Mouse (Mus musculus) activated CD4-positive, CD25-positive, alpha-beta regulatory T cell, adult 4 months (primary cell): ENCODE measurements around the gene Sfxn5. TPM values are rescaled to one million over a fixed set of nuclear protein-coding genes. Genes with fewer than 3 reads are reported as not detected.

ENCODE experiments used
- ATAC-seq: one replicate; pipeline ENCODE4 v1.8.0; 2017
- polyA plus RNA-seq, 2 experiments: library from polyadenylated mRNA; unstranded; fragments of 100-300 nt; shearing (Covaris generic); gene quantifications; one replicate each; pipeline ENCODE4 v1.2.1; 2017

The Sfxn5 gene
- polyA plus RNA-seq, 2 experiments from 2014 or later = 1.5 to 1.8 TPM

GRCm38 (mm10) chr6:85286283-85287047 lies 46.8 kb downstream of the Sfxn5 start:
- ATAC-seq = no peak

GRCm38 (mm10) chr6:85280871-85281270 lies 52.4 kb downstream of the Sfxn5 start:
- no peak for ATAC-seq

GRCm38 (mm10) chr6:85276571-85276970 lies 56.7 kb downstream of the Sfxn5 start:
- no peak for ATAC-seq

- ATAC-seq = no peak
These were observed 60.8 kb downstream of the Sfxn5 start for GRCm38 (mm10) chr6:85272436-85272835.

DNA sequence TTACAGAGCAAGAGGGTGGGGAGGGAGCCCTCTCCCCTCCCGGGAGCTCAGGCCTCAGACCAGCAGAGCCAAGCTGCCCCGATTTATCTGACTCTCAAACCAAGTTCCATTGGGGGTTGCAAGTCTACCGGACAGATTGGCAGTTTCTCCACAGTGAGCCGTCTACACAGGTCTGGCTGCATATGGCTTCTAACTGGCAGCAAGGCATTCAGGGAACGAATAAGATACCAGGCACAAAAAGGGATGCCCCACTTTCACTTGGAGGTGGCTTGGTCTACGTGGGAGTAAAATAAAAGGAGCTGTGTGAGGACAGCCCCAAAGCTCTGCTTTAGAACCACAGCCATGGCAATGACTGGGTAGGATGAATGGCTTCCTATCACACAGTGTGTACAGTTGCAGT lies 67.2 kb downstream of the Sfxn5 start:
- no peak for ATAC-seq

DNA sequence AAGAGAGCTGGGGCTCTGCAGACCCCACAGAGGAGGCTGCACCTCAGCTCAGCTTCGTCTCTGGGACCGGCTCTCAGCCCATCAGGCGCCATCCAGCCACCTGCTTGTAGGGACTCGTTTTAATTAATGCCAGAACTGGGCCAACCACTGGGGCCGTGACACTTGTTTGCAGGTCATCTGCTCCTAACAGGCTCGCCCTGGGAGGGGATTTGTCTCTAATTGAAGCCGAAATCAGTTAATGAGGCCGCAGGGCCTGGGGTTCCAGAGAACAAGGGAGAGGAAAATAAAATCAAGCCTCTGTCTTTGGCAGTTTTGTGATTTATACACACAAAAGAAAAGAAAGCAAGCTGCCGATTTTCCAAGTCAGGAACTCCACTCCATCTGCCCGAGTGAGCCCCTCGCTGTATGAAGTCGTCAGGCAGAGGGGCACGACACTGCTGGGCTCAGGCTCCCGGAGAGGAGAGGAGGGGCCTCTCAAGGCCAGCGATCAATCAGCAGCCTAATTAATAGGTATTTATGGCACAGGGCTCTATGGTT lies 68.2 kb downstream of the Sfxn5 start:
- ATAC-seq = no peak

- no peak for ATAC-seq
These were observed 70.2 kb downstream of the Sfxn5 start for GRCm38 (mm10) chr6:85262865-85263515.

GRCm38 (mm10) chr6:85259094-85259630 lies 74.1 kb downstream of the Sfxn5 start:
- ATAC-seq = no peak

DNA sequence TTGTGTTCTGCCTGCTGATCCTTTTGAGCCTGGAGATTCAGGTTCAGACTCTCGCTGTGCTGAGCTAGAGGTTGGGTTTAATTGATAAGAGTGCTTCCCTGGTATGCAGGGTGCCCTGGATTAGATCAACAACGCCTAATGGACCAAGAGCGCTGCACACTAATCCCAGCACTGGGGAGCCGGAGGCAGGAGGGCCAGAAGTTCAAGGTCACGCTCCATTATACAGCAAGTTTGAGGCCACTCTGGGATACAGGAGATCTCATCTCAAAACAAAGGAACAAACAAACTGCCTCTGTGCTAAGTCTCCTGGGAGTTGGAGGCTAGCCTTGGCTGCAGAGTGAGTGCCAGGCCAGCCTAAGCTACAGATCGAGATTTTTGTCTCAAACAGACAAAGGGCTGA lies 77.6 kb downstream of the Sfxn5 start:
- ATAC-seq = no peak

DNA sequence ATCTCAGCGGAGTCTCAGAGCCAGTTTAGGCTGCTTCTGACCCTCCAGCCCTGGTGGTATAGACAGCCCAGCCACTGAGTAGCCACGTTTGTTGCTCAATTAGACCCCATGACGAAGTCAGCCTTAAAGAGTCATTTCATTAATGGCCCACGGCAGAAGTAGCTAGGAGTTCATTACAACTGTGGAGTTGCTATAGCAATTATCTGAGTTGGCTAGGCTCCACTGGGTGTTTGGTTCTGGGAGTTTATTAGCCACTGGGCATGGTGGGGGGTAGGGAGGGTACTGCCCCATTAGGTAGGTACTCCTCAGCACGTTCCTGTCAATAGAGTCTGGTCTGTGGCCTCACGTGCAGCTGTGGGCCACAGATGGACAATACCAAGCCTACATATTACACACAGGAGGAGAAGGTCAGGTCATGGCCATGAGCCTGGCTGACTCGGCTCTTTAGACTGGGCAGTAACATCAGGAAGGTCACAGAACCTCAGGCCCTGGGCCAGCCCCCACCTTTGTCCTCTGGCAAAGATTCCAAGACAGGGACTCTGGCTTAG lies 79.2 kb downstream of the Sfxn5 start:
- ATAC-seq = no peak

GRCm38 (mm10) chr6:85253275-85253674 lies 79.9 kb downstream of the Sfxn5 start:
- ATAC-seq = no peak

DNA sequence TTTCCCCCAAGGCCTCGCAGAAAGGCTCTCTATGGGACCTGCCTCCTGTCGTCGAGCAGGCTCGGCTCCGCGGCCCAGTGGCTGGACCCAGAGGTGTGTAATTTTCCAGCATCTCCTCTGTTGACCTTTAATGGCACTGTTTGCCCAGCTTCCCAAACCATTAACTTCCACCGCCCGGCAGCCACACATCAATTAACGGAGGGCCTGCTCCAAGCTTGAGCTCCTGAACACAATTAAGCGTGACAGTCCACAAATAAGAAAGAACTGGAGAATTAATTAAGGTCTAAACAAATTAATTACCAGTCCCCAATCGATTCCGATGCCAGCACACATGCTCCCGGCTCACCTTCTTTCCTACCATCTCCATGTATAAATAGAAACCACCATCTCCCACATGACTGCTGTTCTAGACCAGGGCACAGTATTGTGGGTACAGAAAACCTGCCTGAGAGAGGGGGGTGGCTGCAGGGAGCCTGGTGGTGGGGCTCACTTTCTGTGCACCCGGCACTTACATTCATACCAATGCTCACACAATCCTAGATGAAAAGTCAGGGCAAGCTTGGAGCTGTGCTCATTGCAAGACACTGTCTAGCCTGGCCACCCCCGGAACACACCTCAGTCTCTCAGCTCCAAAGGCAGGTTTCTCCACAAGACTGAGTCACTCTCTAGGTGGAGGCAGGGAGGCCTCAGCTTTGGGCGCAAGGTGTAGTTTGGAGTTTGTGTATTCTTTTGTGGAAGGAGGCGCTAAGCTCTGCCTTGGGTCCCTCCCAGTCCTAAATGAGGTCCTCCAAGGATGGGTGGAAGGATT lies 80.8 kb downstream of the Sfxn5 start:
- ATAC-seq = no peak

GRCm38 (mm10) chr6:85250811-85251241 lies 82.4 kb downstream of the Sfxn5 start:
- ATAC-seq = no peak

DNA sequence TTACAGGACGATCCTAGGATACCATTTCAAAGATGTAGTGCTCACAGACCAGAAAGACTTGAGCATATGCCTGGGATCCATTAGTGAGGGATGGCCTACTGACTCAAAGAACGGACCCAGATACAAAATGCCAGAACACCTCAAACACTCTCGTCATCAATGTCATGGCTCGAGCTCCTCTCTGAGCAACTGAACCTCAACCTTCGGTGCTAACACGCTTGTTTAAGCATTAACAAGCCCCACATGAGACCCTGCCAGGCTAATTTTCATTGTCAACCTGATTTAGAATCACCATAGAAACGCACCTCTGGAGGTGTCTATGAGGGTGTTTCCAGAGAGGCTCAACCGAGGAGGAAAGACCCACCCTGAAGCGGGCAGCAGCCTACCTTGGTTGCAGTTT lies 83.4 kb downstream of the Sfxn5 start:
- ATAC-seq = no peak

DNA sequence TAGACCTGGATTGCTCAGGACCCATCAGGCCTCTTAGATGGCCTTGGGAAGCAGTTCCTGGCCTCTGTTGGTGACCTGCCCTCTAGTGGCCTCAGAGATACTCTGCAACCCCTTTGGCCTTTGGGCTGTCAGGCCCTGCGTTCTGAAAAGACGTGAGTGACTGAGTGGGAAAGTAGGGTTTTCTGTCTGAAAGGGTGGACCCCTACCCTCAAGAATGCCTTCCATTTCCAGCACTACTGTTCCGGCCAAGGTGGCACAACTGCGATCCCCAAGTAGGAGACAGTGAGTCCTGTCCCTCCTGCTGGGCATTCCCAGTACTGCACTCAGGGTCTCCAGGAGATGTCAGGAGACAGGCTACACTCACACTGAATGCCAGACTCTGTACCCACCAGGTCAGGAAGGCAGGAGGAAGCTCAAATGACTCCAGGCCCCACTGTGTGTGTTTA lies 94.2 kb downstream of the Sfxn5 start:
- ATAC-seq = no peak

DNA sequence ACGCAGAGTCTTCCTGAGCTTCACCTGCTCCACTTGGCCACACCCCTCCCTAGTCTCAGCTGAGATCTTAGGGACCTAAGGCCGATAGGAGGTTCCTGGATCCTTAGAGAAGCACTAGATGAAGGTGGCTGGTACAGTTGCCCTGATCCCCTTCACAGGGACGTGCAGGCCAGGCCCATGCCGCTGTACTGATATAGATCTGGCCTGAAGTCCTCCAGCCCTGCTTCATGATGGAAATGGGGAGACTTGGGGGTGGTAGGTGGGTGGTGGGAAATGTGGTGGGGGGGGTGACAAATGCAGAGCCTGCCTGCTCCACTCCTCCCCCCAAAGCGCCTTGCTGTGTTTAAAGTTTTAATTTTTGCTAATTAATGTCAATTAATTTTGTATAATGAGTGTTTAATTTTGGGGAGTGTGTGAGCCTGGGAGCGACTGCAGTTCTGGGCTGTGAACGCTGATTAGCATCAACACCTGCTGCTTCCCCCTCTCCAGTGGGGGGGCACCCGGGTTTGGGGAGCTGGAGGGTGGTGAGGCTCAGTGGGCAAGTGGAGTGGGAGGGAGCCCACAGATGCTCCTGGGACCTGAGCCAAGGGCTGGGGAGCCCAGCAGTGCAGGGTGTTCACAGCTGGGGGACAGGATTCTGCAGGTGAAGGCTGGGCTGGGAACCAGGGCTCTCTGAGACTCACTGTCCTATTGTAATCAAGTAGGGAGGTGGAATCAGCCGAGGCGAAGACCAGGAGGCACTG lies 95.5 kb downstream of the Sfxn5 start:
- ATAC-seq = no peak

DNA sequence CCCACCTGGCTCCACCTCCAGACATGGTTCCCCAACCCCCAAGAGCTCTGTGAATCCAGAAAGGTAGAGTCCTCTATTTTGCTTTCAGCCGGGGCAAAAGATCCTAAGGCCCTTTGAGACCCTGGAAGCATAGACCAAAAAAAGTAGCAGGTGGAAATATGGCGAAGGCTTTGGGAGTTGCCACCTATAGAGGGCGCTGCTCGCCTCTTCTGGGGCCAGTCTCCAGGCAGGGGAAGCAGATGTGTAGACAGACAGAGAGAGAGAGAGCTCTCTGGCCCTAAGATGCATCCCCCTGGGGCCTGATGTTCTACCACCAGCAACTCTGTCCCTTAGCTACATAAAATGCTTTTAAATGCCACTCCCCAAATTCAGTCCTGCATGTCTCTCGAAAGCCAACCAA lies 96.2 kb downstream of the Sfxn5 start:
- no peak for ATAC-seq

DNA sequence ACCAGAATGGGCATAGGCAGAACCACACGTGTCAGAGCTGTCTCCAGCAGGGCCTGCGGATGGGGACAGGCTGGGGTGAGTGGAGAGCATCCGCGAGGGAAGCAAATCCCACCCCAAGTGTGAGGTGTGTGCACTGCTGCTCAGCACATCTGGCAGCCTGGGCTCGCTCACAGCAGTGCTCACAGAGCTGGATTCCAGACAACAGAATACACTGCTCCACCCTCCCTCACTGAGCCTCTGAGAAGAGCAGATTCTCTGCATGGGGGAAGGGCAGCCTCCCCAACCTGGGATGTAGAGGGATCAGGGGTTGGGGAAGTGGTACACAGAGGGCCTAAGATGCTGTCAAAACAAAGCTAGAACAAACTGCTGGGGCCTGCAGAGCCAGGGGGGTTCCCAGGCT lies 98.4 kb downstream of the Sfxn5 start:
- ATAC-seq = no peak

- no peak for ATAC-seq
These were observed 100.2 kb downstream of the Sfxn5 start for GRCm38 (mm10) chr6:85232836-85233623.

DNA sequence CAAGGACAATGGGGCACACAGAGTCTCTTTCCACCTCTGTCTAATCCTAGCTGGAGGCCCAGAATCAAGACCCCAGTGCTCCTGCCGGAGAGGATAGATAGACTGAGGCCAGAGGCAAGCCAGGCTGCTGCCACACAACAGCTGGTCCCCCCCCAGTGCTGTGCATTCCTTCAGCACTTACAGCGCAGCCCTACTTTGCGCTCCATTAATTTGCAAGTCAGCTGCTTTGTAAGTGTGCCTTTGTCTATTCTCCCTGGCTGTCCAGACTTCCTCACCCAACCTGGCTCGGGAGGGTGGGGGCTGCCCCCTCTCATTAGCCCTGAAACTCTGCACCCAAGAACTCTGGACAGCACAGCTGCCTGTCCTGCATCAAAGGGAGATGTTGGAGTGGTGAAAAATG lies 101.2 kb downstream of the Sfxn5 start:
- no peak for ATAC-seq

GRCm38 (mm10) chr6:85231469-85231868 lies 101.8 kb downstream of the Sfxn5 start:
- ATAC-seq = no peak
